Mouse (Mus musculus): ENCODE measurements around the gene Cib4.

DNA sequence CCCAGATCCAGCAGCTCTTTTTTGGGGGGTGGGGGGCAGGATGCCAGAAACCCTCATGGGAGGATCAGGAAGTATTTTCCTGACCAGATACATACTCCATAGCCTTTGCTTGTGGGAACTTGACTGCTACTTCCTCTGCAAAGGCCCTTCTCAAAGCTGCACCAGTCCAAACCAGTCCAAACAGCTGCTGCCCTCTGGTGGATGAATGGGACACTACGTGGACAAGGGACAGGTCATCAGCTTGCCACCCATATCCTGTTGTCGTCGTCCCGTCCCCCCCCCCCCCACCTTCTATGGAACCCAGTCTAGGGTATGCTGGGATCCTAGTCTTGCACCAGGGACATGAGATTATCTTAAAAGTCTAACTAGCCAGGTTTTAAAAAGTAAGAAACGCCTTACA lies 63.3 kb downstream of the Cib4 start:
- no peak for TF ChIP-seq POLR2A (IDR thresholded peaks at IDR 0.05; ENCODE audit: extremely low read depth, insufficient read depth, low read length)
- peak; percentile 85 for TF ChIP-seq CTCF (IDR thresholded peaks at IDR 0.05; ENCODE audit: extremely low read depth, insufficient read depth, low read length)
